Mouse (Mus musculus): ENCODE measurements around the gene Vmn1r179. TPM values are rescaled to one million over a fixed set of nuclear protein-coding genes. Genes with fewer than 3 reads are reported as not detected.
"Not testable (repeated sequence)": the region's sequence is repeated elsewhere in the genome, so short reads cannot be mapped to it uniquely, and the experiment has no call there.

The Vmn1r179 gene
- not detected in 2 replicates for total RNA-seq (2015)
- not detected in 2 replicates for total RNA-seq (2017)

- ATAC-seq (replicated peaks; ENCODE audit: poor library complexity), result no peak
Measured at GRCm38 (mm10) chr7:23926678-23927077, at the start of gene Vmn1r179. Vmn1r179 (plus strand) TSS chr7:23926978.

DNA sequence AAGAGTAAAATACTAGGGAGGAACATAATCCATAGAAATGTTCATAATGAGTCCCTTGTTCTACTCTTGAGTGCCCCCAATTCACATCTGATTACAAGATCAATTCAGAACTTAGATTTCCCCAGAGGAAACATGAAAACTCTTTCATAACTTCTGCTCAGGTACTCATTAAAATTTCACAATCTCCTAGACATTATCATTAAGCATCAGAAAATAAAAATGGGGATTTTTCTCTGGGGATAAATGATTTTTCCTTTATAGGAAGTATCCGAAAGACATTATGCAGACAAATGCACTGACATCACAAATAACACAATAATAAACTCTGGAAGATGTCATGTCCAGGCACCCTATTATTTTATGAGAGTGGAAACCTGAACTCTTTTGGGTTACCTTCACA is 35.1 kb upstream of the Vmn1r179 start, which contains the start of gene Vmn1r178:
Gene Vmn1r178, plus strand, starts transcription at position 301 of the 400 bp plus-strand sequence.
- no peak for ATAC-seq (replicated peaks; ENCODE audit: poor library complexity)

GRCm38 (mm10) chr7:23950332-23950731 is 23.6 kb downstream of the Vmn1r179 start, which contains the start of gene Vmn1r180:
Vmn1r180 (plus strand) TSS chr7:23950632.
- ATAC-seq (replicated peaks; ENCODE audit: poor library complexity), result no peak

GRCm38 (mm10) chr7:23968044-23968443 is 41.3 kb downstream of the Vmn1r179 start:
- not testable (repeated sequence) for ATAC-seq (replicated peaks; ENCODE audit: poor library complexity)

DNA sequence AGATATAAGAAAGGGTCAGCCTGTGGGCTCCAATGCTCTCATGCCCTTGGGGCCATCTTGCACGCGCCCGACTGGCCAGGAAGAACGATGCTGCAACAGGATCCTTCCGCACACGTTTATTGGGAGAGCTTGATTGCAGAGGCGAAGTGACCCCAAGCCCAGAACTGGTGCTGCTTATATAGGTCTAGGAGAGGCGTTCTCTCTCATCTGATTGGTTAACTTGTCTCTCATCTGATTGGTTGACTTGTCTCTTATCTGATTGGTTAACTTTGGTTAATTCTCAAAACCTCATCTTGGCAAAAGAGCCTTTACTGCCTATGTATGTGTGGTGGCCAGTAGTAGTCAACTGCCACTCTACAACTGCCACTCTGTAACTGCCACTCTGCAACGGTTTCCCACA is 47.5 kb downstream of the Vmn1r179 start, which contains the start of gene Vmn1r181:
Gene Vmn1r181, plus strand, starts transcription at position 301 of the 400 bp plus-strand sequence.
- ATAC-seq (replicated peaks; ENCODE audit: poor library complexity), result not testable (repeated sequence)

Other genes with a start within 250 kb of the Vmn1r179 start
- gene Vmn1r173, start 226.3 kb upstream of the Vmn1r179 start, total RNA-seq (2015), result not detected in 2 replicates
- not detected in 2 replicates for gene Vmn1r173, start 226.3 kb upstream of the Vmn1r179 start, total RNA-seq (2017)
- gene Vmn1r174, start 174.7 kb upstream of the Vmn1r179 start, total RNA-seq (2015), result not detected in 2 replicates
- gene Vmn1r174, start 174.7 kb upstream of the Vmn1r179 start, total RNA-seq (2017), result not detected in 2 replicates
- gene Vmn1r175, start 116.3 kb upstream of the Vmn1r179 start, total RNA-seq (2015), result not detected in 2 replicates
- not detected in 2 replicates for gene Vmn1r175, start 116.3 kb upstream of the Vmn1r179 start, total RNA-seq (2017)
- gene Vmn1r176, start 89.6 kb upstream of the Vmn1r179 start, total RNA-seq (2015), result not detected in 2 replicates
- gene Vmn1r176, start 89.6 kb upstream of the Vmn1r179 start, total RNA-seq (2017), result not detected in 2 replicates
- gene Vmn1r177, start 60.5 kb upstream of the Vmn1r179 start, total RNA-seq (2015), result not detected in 2 replicates
- gene Vmn1r177, start 60.5 kb upstream of the Vmn1r179 start, total RNA-seq (2017), result not detected in 2 replicates
- not detected in 2 replicates for gene Vmn1r178, start 35.0 kb upstream of the Vmn1r179 start, total RNA-seq (2015)
- gene Vmn1r178, start 35.0 kb upstream of the Vmn1r179 start, total RNA-seq (2017), result not detected in 2 replicates
- gene Vmn1r180, start 23.7 kb downstream of the Vmn1r179 start, total RNA-seq (2015), result not detected in 2 replicates
- gene Vmn1r180, start 23.7 kb downstream of the Vmn1r179 start, total RNA-seq (2017), result not detected in 2 replicates
- not detected in 2 replicates for gene Vmn1r181, start 47.6 kb downstream of the Vmn1r179 start, total RNA-seq (2015)
- not detected in 2 replicates for gene Vmn1r181, start 47.6 kb downstream of the Vmn1r179 start, total RNA-seq (2017)
- not detected in 2 replicates for gene V1rd19, start 74.7 kb downstream of the Vmn1r179 start, total RNA-seq (2015)
- gene V1rd19, start 74.7 kb downstream of the Vmn1r179 start, total RNA-seq (2017), result not detected in 2 replicates
- gene Vmn1r183, start 126.3 kb downstream of the Vmn1r179 start, total RNA-seq (2015), result not detected in 2 replicates
- gene Vmn1r183, start 126.3 kb downstream of the Vmn1r179 start, total RNA-seq (2017), result not detected in 2 replicates
- 14.2 and 16.3 TPM in 2 replicates for gene Zfp180, start 154.9 kb downstream of the Vmn1r179 start, total RNA-seq (2015)
- 14.1 and 16.7 TPM in 2 replicates for gene Zfp180, start 154.9 kb downstream of the Vmn1r179 start, total RNA-seq (2017)
- 0.94 and 1.1 TPM in 2 replicates for gene Zfp112, start 185.3 kb downstream of the Vmn1r179 start, total RNA-seq (2015)
- gene Zfp112, start 185.3 kb downstream of the Vmn1r179 start, total RNA-seq (2017), result 0.21 and 0.71 TPM in 2 replicates
- gene Zfp235, start 207.2 kb downstream of the Vmn1r179 start, total RNA-seq (2015), result 9.1 and 10.3 TPM in 2 replicates
- gene Zfp235, start 207.2 kb downstream of the Vmn1r179 start, total RNA-seq (2017), result 6.4 and 7.9 TPM in 2 replicates
- 1.9 and 2.2 TPM in 2 replicates for gene Zfp114, start 248.1 kb downstream of the Vmn1r179 start, total RNA-seq (2015)
- gene Zfp114, start 248.1 kb downstream of the Vmn1r179 start, total RNA-seq (2017), result 2.5 and 3.5 TPM in 2 replicates

Data from megakaryocyte progenitor cell, adult 5-6 weeks (primary cell).